Mouse (Mus musculus): Measurements from ENCODE around the gene Vip. TPM values are rescaled to one million over a fixed set of nuclear protein-coding genes. Genes with fewer than 3 reads are reported as not detected.

The Vip gene
- polyA plus RNA-seq (2015; fragmentation: Nextera tagmentation; extraction: Ambion mirVana) = 0.54 and 0.93 TPM in 2 replicates

DNA sequence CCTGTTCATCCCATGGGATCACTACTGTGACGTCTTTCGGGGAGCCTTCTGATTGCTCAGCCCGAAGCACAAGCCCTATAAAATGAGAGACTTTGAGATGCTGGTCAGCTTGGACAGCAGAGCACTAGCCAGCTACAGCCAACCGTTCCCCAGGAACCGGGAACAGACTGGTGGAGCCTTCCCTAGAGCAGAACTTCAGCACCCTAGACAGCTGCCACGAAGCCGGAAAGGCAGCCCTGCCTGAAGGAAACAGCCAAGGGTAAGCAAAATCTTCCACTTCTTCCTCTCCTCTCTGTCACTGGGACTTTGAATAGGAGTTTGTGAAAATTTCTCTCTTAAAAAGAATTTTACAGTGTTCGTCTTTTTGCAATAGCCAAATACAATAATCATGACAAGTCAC, at the start of gene Vip:
TSS of gene Vip (plus strand) at position 107 of the 400 bp plus-strand sequence.
- Histone ChIP-seq H3K27me3 (ENCODE audit: control insufficient read depth, insufficient read depth, low read depth, low read length) (no peaks in the 10 kb centered on the region), H3K4me3 (ENCODE audit: low read length) (no peak within 1 kb of the TSS), H3K4me2 (ENCODE audit: low read depth, low read length) (no peak within 1 kb of the TSS), H3K36me3 (ENCODE audit: control insufficient read depth, insufficient read depth, low read length) (no peaks in the 10 kb centered on the region), H3K9me3 (ENCODE audit: control insufficient read depth, low read length) (no peaks in the 10 kb centered on the region), H3K9ac (ENCODE audit: low read length) (no peak within 1 kb of the TSS), H3K27ac (ENCODE audit: low read length) (no peak within 1 kb of the TSS), H3K4me1 (replicated peaks; ENCODE audit: control insufficient read depth, insufficient read depth, low read length) (no peaks in the 10 kb centered on the region)
- ATAC-seq (ENCODE audit: low read depth) = no peak
- 24% methylated on average over 8 of the region's 8 CpGs for WGBS

DNA sequence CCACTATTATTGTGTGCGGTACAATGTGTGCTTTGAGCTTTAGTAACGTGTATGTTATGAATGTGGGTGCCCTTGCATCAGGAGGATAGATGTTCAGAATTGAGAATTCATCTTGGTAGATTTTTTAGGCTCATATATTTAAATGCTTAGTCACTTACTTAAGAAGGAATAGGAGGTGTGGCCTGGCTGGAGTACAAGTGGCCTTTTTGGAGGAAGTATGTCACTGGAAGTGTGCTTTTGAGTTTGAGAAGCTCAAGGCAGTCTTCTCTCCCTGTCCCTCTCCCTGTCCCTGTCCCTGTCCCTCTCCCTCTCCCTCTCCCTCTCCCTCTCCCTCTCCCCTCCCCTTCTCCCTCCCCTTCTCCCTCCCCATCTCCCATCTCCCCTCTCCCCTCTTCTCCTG, 48.0 kb upstream of the Vip start:
- 79% methylated on average over 2 of the region's 2 CpGs for WGBS
- no peaks in the 10 kb centered on the region for H3K36me3 ChIP-seq (ENCODE audit: control insufficient read depth, insufficient read depth, low read length)
- no peak overlapping the region for H3K4me3 ChIP-seq (ENCODE audit: low read length)
- H3K9me3 ChIP-seq (ENCODE audit: control insufficient read depth, low read length) = no peaks in the 10 kb centered on the region
- ATAC-seq (ENCODE audit: low read depth) = no peak
- no peaks in the 10 kb centered on the region for H3K27me3 ChIP-seq (ENCODE audit: control insufficient read depth, insufficient read depth, low read depth, low read length)
- H3K9ac ChIP-seq (ENCODE audit: low read length) = no peak overlapping the region
- H3K27ac ChIP-seq (ENCODE audit: low read length) = peak overlapping the region; percentile 71
- H3K4me2 ChIP-seq (ENCODE audit: low read depth, low read length) = no peak overlapping the region
- peaks cover 5% of the 10 kb centered on the region; the same call in 1 of the 2 replicates for H3K4me1 ChIP-seq (replicated peaks; ENCODE audit: control insufficient read depth, insufficient read depth, low read length)

DNA sequence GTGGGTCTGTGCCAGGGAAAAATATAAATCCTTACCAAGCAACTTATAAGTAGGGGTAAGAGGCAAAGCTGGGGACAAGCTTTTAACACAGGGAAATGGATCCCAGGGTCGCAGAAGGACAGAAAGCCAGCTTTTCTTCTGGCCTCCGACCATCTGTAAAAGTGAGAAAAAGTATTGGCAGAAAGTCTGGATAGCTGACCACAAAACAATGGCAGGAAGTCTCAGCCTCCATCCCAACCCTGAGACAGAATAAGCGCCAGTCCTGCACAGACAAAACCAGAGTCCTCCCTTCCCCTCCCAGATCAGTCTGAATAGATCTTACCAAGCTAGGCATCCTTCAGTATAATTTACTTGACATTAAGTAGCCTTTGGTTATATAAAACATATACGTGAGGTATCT, 47.0 kb upstream of the Vip start:
- WGBS = 59% methylated on average over 4 of the region's 4 CpGs

DNA sequence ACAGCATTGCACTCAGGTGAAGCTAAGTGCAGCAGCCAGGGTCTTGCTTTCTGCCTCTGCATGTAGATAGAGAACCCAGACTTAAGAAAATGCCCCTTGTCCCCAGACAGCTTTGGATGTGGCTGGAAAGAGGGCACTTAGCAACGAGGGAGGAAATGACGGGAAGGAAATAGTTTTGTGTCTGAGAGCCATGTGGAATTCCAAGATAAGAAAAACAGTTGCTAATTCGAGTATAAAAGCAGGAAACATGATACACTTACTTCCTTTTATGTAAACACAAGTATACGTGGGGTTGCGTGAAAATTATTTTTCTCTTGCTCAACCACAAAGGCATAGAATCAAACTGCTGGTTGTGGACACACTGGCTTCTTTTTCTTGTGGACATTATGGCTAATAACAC, 45.6 kb upstream of the Vip start, which contains the start of gene Myct1:
TSS of gene Myct1 (plus strand) at position 312 of the 400 bp plus-strand sequence.
- Histone ChIP-seq H3K9ac (ENCODE audit: low read length) (peak within 1 kb of the TSS; percentile 36; the same call in 1 of the 2 replicates), H3K4me2 (ENCODE audit: low read depth, low read length) (peak within 1 kb of the TSS; percentile 18; the same call in 1 of the 2 replicates), H3K4me1 (replicated peaks; ENCODE audit: control insufficient read depth, insufficient read depth, low read length) (peaks cover 5% of the 10 kb centered on the region; the same call in 1 of the 2 replicates), H3K9me3 (ENCODE audit: control insufficient read depth, low read length) (no peaks in the 10 kb centered on the region), H3K27me3 (ENCODE audit: control insufficient read depth, insufficient read depth, low read depth, low read length) (no peaks in the 10 kb centered on the region), H3K36me3 (ENCODE audit: control insufficient read depth, insufficient read depth, low read length) (no peaks in the 10 kb centered on the region), H3K27ac (ENCODE audit: low read length) (peak within 1 kb of the TSS; percentile 65), H3K4me3 (ENCODE audit: low read length) (peak within 1 kb of the TSS; percentile 35)
- ATAC-seq (ENCODE audit: low read depth) = peak; percentile 76
- WGBS = under 1% methylated on average over 5 of the region's 5 CpGs

More for the DNA sequence above, 47.0 kb upstream of the Vip start:
- Histone ChIP-seq H3K27me3 (ENCODE audit: control insufficient read depth, insufficient read depth, low read depth, low read length) (no peaks in the 10 kb centered on the region), H3K4me1 (replicated peaks; ENCODE audit: control insufficient read depth, insufficient read depth, low read length) (peaks cover 5% of the 10 kb centered on the region; the same call in 1 of the 2 replicates), H3K9ac (ENCODE audit: low read length) (no peak overlapping the region), H3K9me3 (ENCODE audit: control insufficient read depth, low read length) (no peaks in the 10 kb centered on the region), H3K4me2 (ENCODE audit: low read depth, low read length) (no peak overlapping the region), H3K36me3 (ENCODE audit: control insufficient read depth, insufficient read depth, low read length) (no peaks in the 10 kb centered on the region), H3K4me3 (ENCODE audit: low read length) (no peak overlapping the region), H3K27ac (ENCODE audit: low read length) (peak overlapping the region; percentile 71)
- peak; percentile 71; the same call in 1 of the 2 replicates for ATAC-seq (ENCODE audit: low read depth)

DNA sequence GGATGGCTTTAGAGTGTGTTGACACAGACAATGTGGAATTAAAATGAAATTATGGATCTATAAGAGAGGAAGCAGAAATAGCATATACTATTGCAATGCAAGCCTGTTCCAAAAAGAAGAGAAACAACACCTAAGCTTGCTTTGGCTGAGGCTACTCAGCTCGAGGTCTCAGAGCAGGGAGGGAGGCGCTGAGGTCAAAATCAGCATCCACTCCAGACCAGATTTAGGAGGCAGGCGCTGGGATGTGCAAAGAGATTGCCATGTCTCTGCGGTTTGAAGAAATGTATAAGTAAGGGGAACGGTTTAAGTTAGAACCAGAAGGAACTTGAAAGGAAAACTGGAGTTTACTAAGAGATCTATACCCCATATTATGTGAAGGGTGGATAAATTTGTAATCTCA, 44.6 kb upstream of the Vip start:
- 52% methylated on average over 5 of the region's 5 CpGs for WGBS
- no peak overlapping the region for H3K27ac ChIP-seq (ENCODE audit: low read length)
- H3K9ac ChIP-seq (ENCODE audit: low read length) = peak overlapping the region; percentile 36; the same call in 1 of the 2 replicates
- no peaks in the 10 kb centered on the region for H3K9me3 ChIP-seq (ENCODE audit: control insufficient read depth, low read length)
- peak overlapping the region; percentile 18; the same call in 1 of the 2 replicates for H3K4me2 ChIP-seq (ENCODE audit: low read depth, low read length)
- no peaks in the 10 kb centered on the region for H3K27me3 ChIP-seq (ENCODE audit: control insufficient read depth, insufficient read depth, low read depth, low read length)
- no peak for ATAC-seq (ENCODE audit: low read depth)
- H3K36me3 ChIP-seq (ENCODE audit: control insufficient read depth, insufficient read depth, low read length) = no peaks in the 10 kb centered on the region
- peak overlapping the region; percentile 32 for H3K4me3 ChIP-seq (ENCODE audit: low read length)
- H3K4me1 ChIP-seq (replicated peaks; ENCODE audit: control insufficient read depth, insufficient read depth, low read length) = peaks cover 5% of the 10 kb centered on the region; the same call in 1 of the 2 replicates

DNA sequence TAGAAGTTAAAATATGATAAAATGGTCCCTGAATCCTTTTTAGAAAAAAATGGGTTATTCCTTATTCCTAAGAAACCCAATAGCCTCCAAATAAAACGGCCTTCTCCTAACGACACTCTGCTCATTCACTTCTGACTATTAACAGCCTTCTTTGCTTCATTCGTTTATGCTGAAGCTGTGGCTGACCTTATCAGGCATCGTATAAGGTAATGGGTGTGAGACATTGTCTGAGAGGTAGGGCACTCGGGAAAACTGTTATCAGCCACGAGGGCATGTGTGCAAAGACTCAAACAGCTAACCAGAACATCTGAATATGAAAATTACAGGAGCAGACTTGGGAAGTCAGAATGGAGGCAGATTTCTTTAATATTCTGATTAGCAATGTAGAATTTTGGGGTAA, 42.5 kb upstream of the Vip start:
- Histone ChIP-seq H3K9ac (ENCODE audit: low read length) (no peak overlapping the region), H3K27ac (ENCODE audit: low read length) (no peak overlapping the region), H3K4me1 (replicated peaks; ENCODE audit: control insufficient read depth, insufficient read depth, low read length) (peaks cover 5% of the 10 kb centered on the region; the same call in 1 of the 2 replicates), H3K9me3 (ENCODE audit: control insufficient read depth, low read length) (no peaks in the 10 kb centered on the region), H3K4me2 (ENCODE audit: low read depth, low read length) (no peak overlapping the region), H3K36me3 (ENCODE audit: control insufficient read depth, insufficient read depth, low read length) (no peaks in the 10 kb centered on the region), H3K4me3 (ENCODE audit: low read length) (no peak overlapping the region), H3K27me3 (ENCODE audit: control insufficient read depth, insufficient read depth, low read depth, low read length) (no peaks in the 10 kb centered on the region)
- ATAC-seq (ENCODE audit: low read depth) = no peak
- 44% methylated on average over 6 of the region's 6 CpGs for WGBS

DNA sequence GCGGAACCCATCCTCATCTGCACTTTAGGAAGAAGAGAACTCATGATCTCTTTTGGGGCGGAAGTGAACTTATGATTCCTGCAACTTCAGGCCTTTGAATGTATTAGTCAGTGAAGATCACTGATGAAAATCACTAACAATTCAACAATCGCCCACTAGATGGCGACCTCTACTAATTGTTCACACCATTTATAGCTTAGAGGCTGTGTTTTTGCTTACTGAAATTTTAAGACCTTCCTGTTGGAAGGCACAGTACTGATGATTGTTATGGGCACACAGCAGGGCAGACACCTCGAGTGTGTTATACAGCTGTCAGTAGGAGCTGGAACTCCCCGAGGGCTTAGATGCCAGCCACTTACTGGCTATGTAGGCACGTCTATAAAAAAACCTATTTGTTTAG, 38.9 kb upstream of the Vip start:
- H3K27ac ChIP-seq (ENCODE audit: low read length) = no peak overlapping the region
- H3K4me2 ChIP-seq (ENCODE audit: low read depth, low read length) = no peak overlapping the region
- ATAC-seq (ENCODE audit: low read depth) = 0 out of 2 replicates have a peak, but pooled peaks have one; percentile 20
- no peaks in the 10 kb centered on the region for H3K36me3 ChIP-seq (ENCODE audit: control insufficient read depth, insufficient read depth, low read length)
- H3K4me3 ChIP-seq (ENCODE audit: low read length) = no peak overlapping the region
- no peaks in the 10 kb centered on the region for H3K27me3 ChIP-seq (ENCODE audit: control insufficient read depth, insufficient read depth, low read depth, low read length)
- H3K4me1 ChIP-seq (replicated peaks; ENCODE audit: control insufficient read depth, insufficient read depth, low read length) = no peaks in the 10 kb centered on the region
- no peaks in the 10 kb centered on the region for H3K9me3 ChIP-seq (ENCODE audit: control insufficient read depth, low read length)
- H3K9ac ChIP-seq (ENCODE audit: low read length) = no peak overlapping the region
- WGBS = 18% methylated on average over 7 of the region's 7 CpGs

DNA sequence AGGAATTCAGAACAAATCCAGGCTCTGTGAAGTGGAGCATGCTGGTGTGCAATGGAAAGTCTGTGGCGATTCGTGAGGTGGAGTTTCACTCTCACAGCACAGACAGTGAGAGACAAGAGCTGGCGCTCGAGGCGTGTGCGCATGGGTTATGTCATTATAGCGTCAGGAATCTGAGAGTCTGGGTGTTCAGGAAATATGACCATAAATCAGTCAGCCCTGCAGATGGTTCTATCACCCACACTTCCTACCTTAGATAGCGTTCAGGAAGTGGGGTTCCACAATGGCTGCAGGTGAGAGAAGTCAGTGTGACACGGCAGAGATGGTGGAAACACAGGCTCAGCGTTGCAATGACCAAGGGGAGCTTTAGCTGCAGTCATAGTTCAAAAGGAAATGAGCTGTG, 35.5 kb upstream of the Vip start:
- Histone ChIP-seq H3K4me3 (ENCODE audit: low read length) (no peak overlapping the region), H3K9me3 (ENCODE audit: control insufficient read depth, low read length) (no peaks in the 10 kb centered on the region), H3K36me3 (ENCODE audit: control insufficient read depth, insufficient read depth, low read length) (no peaks in the 10 kb centered on the region), H3K27ac (ENCODE audit: low read length) (no peak overlapping the region), H3K4me2 (ENCODE audit: low read depth, low read length) (no peak overlapping the region), H3K27me3 (ENCODE audit: control insufficient read depth, insufficient read depth, low read depth, low read length) (no peaks in the 10 kb centered on the region), H3K4me1 (replicated peaks; ENCODE audit: control insufficient read depth, insufficient read depth, low read length) (no peaks in the 10 kb centered on the region), H3K9ac (ENCODE audit: low read length) (no peak overlapping the region)
- ATAC-seq (ENCODE audit: low read depth) = no peak
- WGBS = 54% methylated on average over 10 of the region's 10 CpGs

DNA sequence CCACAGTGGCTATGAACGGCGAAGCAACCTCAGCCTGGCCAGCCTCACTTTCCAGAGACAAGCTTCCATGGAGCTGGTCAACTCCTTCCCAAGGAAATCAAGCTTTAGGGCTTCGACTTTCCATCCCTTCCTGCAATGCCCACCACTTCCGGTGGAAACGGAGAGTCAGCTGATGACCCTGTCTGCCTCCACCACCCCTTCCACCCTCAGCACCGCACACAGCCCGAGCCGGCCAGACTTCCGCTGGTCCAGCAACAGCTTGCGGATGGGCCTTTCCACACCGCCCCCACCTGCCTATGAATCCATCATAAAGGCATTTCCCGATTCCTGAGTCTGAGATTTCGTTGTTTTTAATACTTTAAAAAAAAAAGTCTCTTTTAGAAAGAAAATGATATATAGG, 34.6 kb upstream of the Vip start:
- Histone ChIP-seq H3K4me3 (ENCODE audit: low read length) (no peak overlapping the region), H3K36me3 (ENCODE audit: control insufficient read depth, insufficient read depth, low read length) (no peaks in the 10 kb centered on the region), H3K9ac (ENCODE audit: low read length) (no peak overlapping the region), H3K27me3 (ENCODE audit: control insufficient read depth, insufficient read depth, low read depth, low read length) (no peaks in the 10 kb centered on the region), H3K9me3 (ENCODE audit: control insufficient read depth, low read length) (no peaks in the 10 kb centered on the region), H3K4me2 (ENCODE audit: low read depth, low read length) (no peak overlapping the region), H3K4me1 (replicated peaks; ENCODE audit: control insufficient read depth, insufficient read depth, low read length) (no peaks in the 10 kb centered on the region), H3K27ac (ENCODE audit: low read length) (no peak overlapping the region)
- no peak for ATAC-seq (ENCODE audit: low read depth)
- 75% methylated on average over 13 of the region's 13 CpGs for WGBS
